Mouse (Mus musculus) embryonic facial prominence, embryonic 15.5 days (tissue): ENCODE measurements around the gene 4930595M18Rik. TPM values are rescaled to one million over a fixed set of nuclear protein-coding genes. Genes with fewer than 3 reads are reported as not detected.

Experiments
- ATAC-seq: fragments of 200-750 bp; cut with Nextera tagmentation; 2 replicates; pipeline ENCODE4 v1.8.0; 2017; ENCODE audit warnings: low read depth, moderate TSS enrichment; ENCODE audit not compliant: insufficient number of reproducible peaks, low FRiP score, low TSS enrichment
- H3K27ac ChIP-seq: fragments of 300-500 bp; sonication (generic); replicated peaks from 2 replicates; pipeline ENCODE4 v1.5.1; 2015; ENCODE audit warnings: mild to moderate bottlenecking, inconsistent platforms
- H3K27me3 ChIP-seq: fragments of 300-500 bp; sonication (generic); 2 replicates; pipeline ENCODE4 v1.6.1; 2015; ENCODE audit warnings: inconsistent platforms
- H3K36me3 ChIP-seq: fragments of 300-500 bp; sonication (generic); 2 replicates; pipeline ENCODE4 v1.6.1; 2015; ENCODE audit warnings: mild to moderate bottlenecking, inconsistent platforms
- H3K4me1 ChIP-seq: fragments of 300-500 bp; sonication (generic); 2 replicates; pipeline ENCODE4 v1.6.1; 2015; ENCODE audit warnings: inconsistent platforms
- H3K4me2 ChIP-seq: fragments of 300-500 bp; sonication (generic); replicated peaks from 2 replicates; pipeline ENCODE4 v1.6.1; 2015; ENCODE audit warnings: mild to moderate bottlenecking, inconsistent platforms
- H3K4me3 ChIP-seq: fragments of 300-500 bp; sonication (generic); replicated peaks from 2 replicates; pipeline ENCODE4 v1.5.1; 2015; ENCODE audit warnings: mild to moderate bottlenecking, inconsistent platforms
- H3K9ac ChIP-seq: fragments of 300-500 bp; sonication (generic); 2 replicates; pipeline ENCODE4 v1.6.1; 2015; ENCODE audit warnings: inconsistent platforms
- H3K9me3 ChIP-seq: fragments of 300-500 bp; sonication (generic); replicated peaks from 2 replicates; pipeline ENCODE4 v1.6.1; 2016; ENCODE audit warnings: inconsistent platforms
- WGBS: fragments of 180-500 bp; shearing (Covaris S2); methylation state at CpG from one replicate; pipeline ENCODE4 v1.1.7; 2015; 5-methylcytosine and 5-hydroxymethylcytosine counted together
- polyA plus RNA-seq: library from polyadenylated mRNA; unstranded; fragments of >200 nt; fragmentation: Nextera tagmentation; extraction: Ambion mirVana; gene quantifications from 2 replicates; pipeline ENCODE4 v1.2.1, GENCODE M21; 2015

The 4930595M18Rik gene
- not detected in 2 replicates for polyA plus RNA-seq

DNA sequence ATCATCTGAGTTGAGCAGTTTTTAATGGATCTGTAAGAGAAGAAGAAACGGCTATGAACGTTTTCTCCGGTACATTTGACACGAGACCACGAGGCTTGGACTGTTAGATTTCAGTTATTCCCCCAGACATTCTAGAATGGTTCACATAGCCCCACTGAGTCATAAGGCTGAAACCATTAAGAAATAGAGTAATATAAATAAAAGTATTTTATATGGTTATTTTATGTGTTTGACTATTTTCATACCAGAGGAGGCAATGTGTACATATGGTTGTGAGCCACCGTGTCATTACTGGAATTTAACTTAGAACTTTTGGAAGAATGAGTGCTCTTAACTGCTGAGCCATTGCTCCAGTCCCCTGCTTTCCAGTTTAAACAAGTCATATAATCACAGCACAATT is at the start of gene 4930595M18Rik:
4930595M18Rik (minus strand) TSS at position 101 of the 400 bp plus-strand sequence.
- no peak within 1 kb of the TSS for H3K27ac ChIP-seq
- no peak within 1 kb of the TSS for H3K4me3 ChIP-seq
- WGBS: 87% methylated on average over 6 of the region's 6 CpGs
- H3K36me3 ChIP-seq: no peaks in the 10 kb centered on the region
- no peak within 1 kb of the TSS for H3K4me2 ChIP-seq
- H3K9ac ChIP-seq: no peak within 1 kb of the TSS
- no peaks in the 10 kb centered on the region for H3K9me3 ChIP-seq
- H3K27me3 ChIP-seq: no peaks in the 10 kb centered on the region
- H3K4me1 ChIP-seq: no peaks in the 10 kb centered on the region
- no peak for ATAC-seq

DNA sequence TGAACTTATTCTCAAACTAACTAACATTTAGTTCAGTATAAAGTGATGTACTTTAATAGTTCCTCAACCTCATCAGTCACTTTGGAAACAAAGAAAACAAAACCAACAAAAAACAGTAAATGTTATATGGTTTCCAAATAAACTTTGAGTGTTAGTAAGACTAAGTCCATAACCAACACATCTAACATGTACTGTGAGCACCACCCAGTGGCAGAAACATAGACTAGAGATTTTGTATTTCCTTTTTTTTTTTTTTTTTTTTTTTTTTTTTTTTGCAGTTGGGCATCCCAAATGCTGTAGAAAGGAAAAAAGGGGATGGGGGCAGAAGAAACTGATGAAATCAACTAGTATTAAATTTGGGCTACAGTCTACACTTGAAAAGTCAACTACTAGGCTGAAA is 14.6 kb upstream of the 4930595M18Rik start:
- H3K4me1 ChIP-seq: no peaks in the 10 kb centered on the region
- ATAC-seq: no peak
- H3K36me3 ChIP-seq: no peaks in the 10 kb centered on the region
- no peak overlapping the region for H3K4me2 ChIP-seq
- no peak overlapping the region for H3K27ac ChIP-seq
- H3K27me3 ChIP-seq: no peaks in the 10 kb centered on the region
- no peaks in the 10 kb centered on the region for H3K9me3 ChIP-seq
- no peak overlapping the region for H3K4me3 ChIP-seq
- no peak overlapping the region for H3K9ac ChIP-seq
